Comparison of ENCODE assay signal across 8 mouse cellular contexts in genomic region chr19:7419134-7419533, GRCm38 (mm10). TPM values are rescaled to one million over a fixed set of nuclear protein-coding genes. Genes with fewer than 3 reads are reported as not detected.
DNase-seq lines count a peak whose midpoint lies in the region; ATAC-seq and TF ChIP-seq lines count a peak whose summit lies in the region.

No protein-coding gene starts in this region.

- no peaks in the 10 kb centered on the region for H3K9me3 ChIP-seq in heart, embryonic 15.5 days (replicated peaks)
- no peaks in the 10 kb centered on the region for H3K9me3 ChIP-seq in liver, embryonic 16.5 days (replicated peaks; ENCODE audit: control insufficient read depth, low read length)

- no peak for ATAC-seq in cerebellum, adult (ENCODE audit: insufficient number of reproducible peaks, low FRiP score, low TSS enrichment)
- ATAC-seq in heart, embryonic 15.5 days (replicated peaks; ENCODE audit: insufficient number of reproducible peaks, insufficient read depth, low FRiP score, low read depth), result no peak
- 0 out of 2 replicates have a peak, but pooled peaks have one; percentile 8 for ATAC-seq in liver, embryonic 16.5 days (ENCODE audit: low read depth)

- peaks cover 35% of the 10 kb centered on the region for H3K79me2 ChIP-seq in C2C12 (ENCODE audit: control insufficient read depth, insufficient read depth)

- H3K36me3 ChIP-seq in C2C12 (ENCODE audit: control insufficient read depth, insufficient read depth), result peaks cover 20% of the 10 kb centered on the region
- H3K36me3 ChIP-seq in heart, embryonic 15.5 days, result peaks cover 13% of the 10 kb centered on the region; the same call in 1 of the 2 replicates
- H3K36me3 ChIP-seq in liver, embryonic 16.5 days (ENCODE audit: control insufficient read depth, insufficient read depth), result no peaks in the 10 kb centered on the region

- H3K4me3 ChIP-seq in C2C12 (ENCODE audit: insufficient read depth, poor library complexity, severe bottlenecking), result peak overlapping the region; percentile 18
- H3K4me3 ChIP-seq in heart, embryonic 15.5 days, result peak overlapping the region; percentile 90
- peak overlapping the region; percentile 42 for H3K4me3 ChIP-seq in liver, embryonic 16.5 days (ENCODE audit: low read depth, low read length)

- H3ac ChIP-seq in C2C12 (ENCODE audit: control insufficient read depth, insufficient read length, low read depth), result peak overlapping the region; percentile 50

- 17% methylated on average over 6 of the region's 6 CpGs for whole genome bisulfite sequencing in heart, embryonic 15.5 days
- 12% methylated on average over 6 of the region's 6 CpGs for WGBS in liver, embryonic 16.5 days (ENCODE audit: insufficient replicate concordance)

- 0 out of 2 replicates have a peak overlapping the region, but pooled peaks have one; percentile 8 for H3K27ac ChIP-seq in heart, embryonic 15.5 days
- H3K27ac ChIP-seq in liver, embryonic 16.5 days (ENCODE audit: low read length), result no peak overlapping the region

- no peaks in the 10 kb centered on the region for H3K27me3 ChIP-seq in C2C12 (ENCODE audit: control insufficient read depth, insufficient read depth, insufficient read length)
- no peaks in the 10 kb centered on the region for H3K27me3 ChIP-seq in heart, embryonic 15.5 days
- H3K27me3 ChIP-seq in liver, embryonic 16.5 days (ENCODE audit: control insufficient read depth, insufficient read depth, low read depth, low read length), result peaks cover 17% of the 10 kb centered on the region

- TF ChIP-seq CTCF in C2C12 (IDR thresholded peaks at IDR 0.05; ENCODE audit: control insufficient read depth, insufficient read depth, insufficient read length), result no peak

- peak overlapping the region; percentile 84 for H3K4me2 ChIP-seq in heart, embryonic 15.5 days
- H3K4me2 ChIP-seq in liver, embryonic 16.5 days (ENCODE audit: low read depth, low read length), result peak overlapping the region; percentile 92

- peaks cover 24% of the 10 kb centered on the region for H3K79me3 ChIP-seq in C2C12 (ENCODE audit: low read depth)

- peak overlapping the region; percentile 16; the same call in 1 of the 2 replicates for H3K9ac ChIP-seq in heart, embryonic 15.5 days
- peak overlapping the region; percentile 25 for H3K9ac ChIP-seq in liver, embryonic 16.5 days (ENCODE audit: low read depth, low read length)

- H3K4me1 ChIP-seq in heart, embryonic 15.5 days (replicated peaks), result peaks cover 68% of the 10 kb centered on the region
- peaks cover 36% of the 10 kb centered on the region for H3K4me1 ChIP-seq in liver, embryonic 16.5 days (ENCODE audit: control insufficient read depth, low read depth, low read length)

- peak; percentile 26 for DNase-seq in cerebellum, adult 9-11 months
- no peak for DNase-seq in B cell, adult 2 months
- DNase-seq in spleen, postnatal 36 days (ENCODE audit: low spot score in 2 of 2), result no peak
- no peak for DNase-seq in kidney, postnatal 10 days

TF ChIP-seq in C2C12, 6 proteins besides CTCF, POLR2A, EP300 and RAD21:
- no peak for TF ChIP-seq MYOG (IDR thresholded peaks at IDR 0.05; ENCODE audit: control insufficient read depth, extremely low read depth, insufficient read length)
- no peak for TF ChIP-seq FOSL1 (IDR thresholded peaks at IDR 0.05; ENCODE audit: insufficient read depth, low read length, poor library complexity, severe bottlenecking)
- no peak for TF ChIP-seq MAX (IDR thresholded peaks at IDR 0.05)
- no peak for TF ChIP-seq CEBPB (IDR thresholded peaks at IDR 0.05; ENCODE audit: low read depth)
- no peak for TF ChIP-seq USF1 (IDR thresholded peaks at IDR 0.05; ENCODE audit: low read depth)
- no peak for TF ChIP-seq MYOD1 (IDR thresholded peaks at IDR 0.05; ENCODE audit: control insufficient read depth, insufficient read length, low read depth)

RNA-seq across cellular contexts. Expression of gene 2700081O15Rik, which starts 1.7 kb away (rescaled TPM):
- polyA plus RNA-seq in C2C12 (2012; fragmentation: generic; extraction: Trizol), result 19.3 TPM
- polyA plus RNA-seq in heart, embryonic 15.5 days (2015; fragmentation: Nextera tagmentation; extraction: Ambion mirVana), result 3.3 and 4.7 TPM in 2 replicates
- polyA plus RNA-seq in liver, embryonic 16.5 days (2015; fragmentation: Nextera tagmentation; extraction: Ambion mirVana), result 0.55 and 0.61 TPM in 2 replicates

RNA-seq across cellular contexts. Expression of gene Spindoc, which starts 36.3 kb away (rescaled TPM):
- polyA plus RNA-seq in C2C12 (2012; fragmentation: generic; extraction: Trizol), result 21.6 TPM
- 16.9 and 18.7 TPM in 2 replicates for polyA plus RNA-seq in heart, embryonic 15.5 days (2015; fragmentation: Nextera tagmentation; extraction: Ambion mirVana)
- 2.7 and 2.8 TPM in 2 replicates for polyA plus RNA-seq in liver, embryonic 16.5 days (2015; fragmentation: Nextera tagmentation; extraction: Ambion mirVana)

Comparison
In these comparisons a context has a peak if more than half of its experiments do, and no peak if none do; other contexts are left out.
1. H3K4me3 ChIP-seq: peak in every context shown above with its lines; median percentile 90 in heart, embryonic 15.5 days; 42 in liver, embryonic 16.5 days; 18 in C2C12.